Mouse (Mus musculus): ENCODE measurements at regions not wholly inside any gene's neighbourhood (a gene's known extent, or its start where the extent isn't known, plus 50 kb on each side); places are given as distances from the start of the nearest gene placed in this dataset.
A peak's percentile ranks its signal among the peaks of the same experiment; 100 is the strongest.

DNA sequence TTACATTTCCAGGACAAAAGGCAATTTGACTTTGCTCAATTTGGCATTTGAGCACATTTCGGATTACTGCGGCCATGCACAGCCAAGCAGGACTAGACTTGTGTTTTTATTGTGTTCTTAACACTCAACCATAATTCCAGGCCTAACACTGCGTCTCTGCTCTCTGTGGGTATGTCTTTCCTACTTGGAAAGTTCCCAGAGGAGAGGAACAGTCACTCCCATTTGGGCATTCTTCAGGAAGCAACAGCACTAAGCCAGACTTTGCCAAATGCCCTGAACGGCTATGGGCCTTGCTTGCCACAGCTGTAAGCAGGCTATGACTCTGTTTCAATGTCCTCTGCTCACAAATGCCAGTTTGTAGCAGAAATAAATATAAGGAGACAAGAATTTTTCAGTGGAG is 56.5 kb upstream of the Pdk3 start:
- H3K27ac ChIP-seq = no peak overlapping the region
- no peaks in the 10 kb centered on the region for H3K27me3 ChIP-seq (ENCODE audit: insufficient read depth, low read length)
- H3K4me1 ChIP-seq (replicated peaks; ENCODE audit: insufficient read depth, low read length) = no peaks in the 10 kb centered on the region
- ATAC-seq (replicated peaks; ENCODE audit: low FRiP score, low read depth) (no peak), DNase-seq (ENCODE audit: low spot score) (no peak)
- WGBS = 64% methylated on average over 4 of the region's 4 CpGs
- H3K9ac ChIP-seq (ENCODE audit: low read depth, low read length) = no peak overlapping the region
- H3K4me3 ChIP-seq (replicated peaks; ENCODE audit: low read depth, low read length) = no peak overlapping the region
- no peak for TF ChIP-seq CTCF (IDR thresholded peaks at IDR 0.05; ENCODE audit: low read depth)
- H3K36me3 ChIP-seq (ENCODE audit: insufficient read depth, low read length) = no peaks in the 10 kb centered on the region
- no peak overlapping the region for H3K4me2 ChIP-seq (ENCODE audit: low read length)
- no peaks in the 10 kb centered on the region for H3K9me3 ChIP-seq (replicated peaks; ENCODE audit: low read length)

DNA sequence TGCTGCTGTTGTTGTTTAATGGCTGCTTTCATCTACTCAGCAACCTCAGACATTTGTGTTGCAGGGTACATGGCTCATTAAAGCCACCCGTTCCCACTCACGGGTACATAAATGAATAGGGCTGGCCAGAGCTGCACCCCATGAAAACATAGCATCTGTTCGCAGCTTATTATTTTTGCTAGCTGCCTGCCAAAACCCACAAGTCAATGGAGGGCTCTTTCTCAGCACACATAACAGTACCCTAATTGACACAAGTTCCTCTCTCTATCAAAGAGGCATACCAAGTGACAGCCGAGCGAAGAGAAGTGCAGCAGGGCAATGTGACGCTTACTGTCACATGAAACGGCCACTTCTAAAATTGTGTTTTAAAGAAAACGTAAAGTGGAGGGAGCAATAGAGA is 57.0 kb upstream of the Pdk3 start:
- Histone ChIP-seq H3K9me3 (replicated peaks; ENCODE audit: low read length) (no peaks in the 10 kb centered on the region), H3K4me2 (ENCODE audit: low read length) (peak overlapping the region; percentile 42), H3K27me3 (ENCODE audit: insufficient read depth, low read length) (no peaks in the 10 kb centered on the region), H3K4me1 (replicated peaks; ENCODE audit: insufficient read depth, low read length) (no peaks in the 10 kb centered on the region), H3K27ac (no peak overlapping the region), H3K36me3 (ENCODE audit: insufficient read depth, low read length) (no peaks in the 10 kb centered on the region), H3K9ac (ENCODE audit: low read depth, low read length) (no peak overlapping the region), H3K4me3 (replicated peaks; ENCODE audit: low read depth, low read length) (peak overlapping the region; percentile 24)
- TF ChIP-seq CTCF (IDR thresholded peaks at IDR 0.05; ENCODE audit: low read depth) = no peak
- WGBS = 65% methylated on average over 8 of the region's 8 CpGs
- DNase-seq (ENCODE audit: low spot score) (no peak), ATAC-seq (replicated peaks; ENCODE audit: low FRiP score, low read depth) (no peak)

DNA sequence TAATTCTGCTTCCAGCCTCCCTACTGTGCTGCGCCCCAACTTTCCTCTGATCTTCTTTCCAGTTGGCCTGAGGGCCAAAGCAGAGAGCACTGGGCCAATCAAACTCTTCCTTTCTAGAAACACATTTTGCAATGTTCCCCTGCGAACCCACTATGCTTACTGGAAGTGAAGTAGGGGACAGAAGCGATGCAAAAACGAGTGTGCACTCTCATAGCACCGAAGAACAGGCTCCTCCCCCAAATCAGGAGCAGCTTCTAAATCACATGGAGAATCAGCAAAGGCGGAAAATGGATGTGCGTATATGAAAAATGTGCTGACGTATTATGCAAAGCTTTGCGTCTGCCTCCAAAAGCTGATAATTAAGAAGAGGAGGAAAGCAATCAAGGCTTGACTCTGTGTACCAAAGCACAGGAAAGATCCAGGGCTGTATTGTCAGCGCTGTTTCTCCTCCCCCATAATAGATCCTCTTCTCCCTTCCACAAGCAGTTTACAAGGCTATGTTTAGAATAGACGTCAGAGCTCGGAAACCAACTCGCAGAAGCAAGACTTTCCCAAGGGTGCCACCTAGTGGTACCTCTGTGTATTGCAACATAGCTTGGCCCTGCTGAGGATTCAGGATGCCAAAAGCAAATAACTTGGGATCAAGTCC is 57.5 kb upstream of the Pdk3 start:
- Histone ChIP-seq H3K9me3 (replicated peaks; ENCODE audit: low read length) (no peaks in the 10 kb centered on the region), H3K36me3 (ENCODE audit: insufficient read depth, low read length) (no peaks in the 10 kb centered on the region), H3K4me3 (replicated peaks; ENCODE audit: low read depth, low read length) (peak overlapping the region; percentile 24), H3K9ac (ENCODE audit: low read depth, low read length) (no peak overlapping the region), H3K4me1 (replicated peaks; ENCODE audit: insufficient read depth, low read length) (no peaks in the 10 kb centered on the region), H3K27me3 (ENCODE audit: insufficient read depth, low read length) (no peaks in the 10 kb centered on the region), H3K27ac (no peak overlapping the region), H3K4me2 (ENCODE audit: low read length) (peak overlapping the region; percentile 42)
- ATAC-seq (replicated peaks; ENCODE audit: low FRiP score, low read depth) (peak; percentile 69), DNase-seq (ENCODE audit: low spot score) (peak; percentile 86)
- 32% methylated on average over 13 of the region's 13 CpGs for WGBS
- TF ChIP-seq CTCF (IDR thresholded peaks at IDR 0.05; ENCODE audit: low read depth) = peak; percentile 93

DNA sequence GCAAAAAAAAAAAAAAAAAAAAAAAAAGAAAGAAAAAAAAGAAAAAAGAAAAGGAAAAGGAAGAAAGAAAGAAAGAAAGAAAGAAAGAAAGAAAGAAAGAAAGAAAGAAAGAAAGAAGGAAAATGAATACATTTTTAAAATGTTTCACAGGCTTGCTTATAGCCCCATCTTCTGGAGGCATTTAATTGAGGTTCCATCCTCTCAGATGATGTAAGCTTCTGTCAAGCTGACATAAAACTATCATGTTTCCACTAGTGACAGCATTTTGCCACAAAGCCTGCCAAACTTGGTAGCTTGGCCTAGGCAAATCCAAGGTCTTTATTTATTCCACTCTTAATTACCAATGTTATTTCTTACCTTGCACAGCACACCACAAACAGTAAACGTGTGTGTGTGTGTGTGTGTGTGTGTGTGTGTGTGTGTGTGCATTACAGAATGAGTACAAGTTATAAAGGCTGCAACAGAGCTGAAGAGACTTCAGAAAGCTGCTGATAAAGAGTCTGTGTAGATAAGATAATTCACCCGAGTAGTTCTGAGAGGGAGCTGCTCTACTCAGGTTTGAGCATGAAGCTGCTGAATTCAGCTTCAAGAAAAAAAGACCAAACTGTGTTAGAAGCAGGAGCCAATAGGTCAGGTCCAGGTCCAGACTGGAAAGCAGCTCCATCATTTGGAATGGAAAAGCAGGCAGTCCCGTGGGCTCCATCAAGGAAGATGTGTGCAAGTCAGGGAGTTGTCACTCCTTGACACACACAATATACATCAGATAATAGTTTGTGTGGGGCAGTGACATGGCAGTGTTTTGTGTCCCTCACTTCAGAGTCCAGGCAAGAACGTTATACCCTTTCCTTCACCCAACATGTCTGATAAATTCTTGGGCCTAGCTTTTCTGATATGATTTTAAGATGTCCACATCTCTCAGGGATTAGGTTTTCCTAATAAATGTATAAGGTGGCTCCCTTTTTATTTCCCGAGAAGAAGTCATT is 65.1 kb upstream of the Pdk3 start:
- TF ChIP-seq CTCF (IDR thresholded peaks at IDR 0.05; ENCODE audit: low read depth) = no peak
- Histone ChIP-seq H3K27ac (no peak overlapping the region), H3K4me1 (replicated peaks; ENCODE audit: insufficient read depth, low read length) (no peaks in the 10 kb centered on the region), H3K27me3 (ENCODE audit: insufficient read depth, low read length) (no peaks in the 10 kb centered on the region), H3K4me2 (ENCODE audit: low read length) (no peak overlapping the region), H3K4me3 (replicated peaks; ENCODE audit: low read depth, low read length) (no peak overlapping the region), H3K9me3 (replicated peaks; ENCODE audit: low read length) (no peaks in the 10 kb centered on the region), H3K36me3 (ENCODE audit: insufficient read depth, low read length) (no peaks in the 10 kb centered on the region), H3K9ac (ENCODE audit: low read depth, low read length) (no peak overlapping the region)
- ATAC-seq (replicated peaks; ENCODE audit: low FRiP score, low read depth) (no peak), DNase-seq (ENCODE audit: low spot score) (no peak)
- WGBS = 69% methylated on average over 5 of the region's 5 CpGs

DNA sequence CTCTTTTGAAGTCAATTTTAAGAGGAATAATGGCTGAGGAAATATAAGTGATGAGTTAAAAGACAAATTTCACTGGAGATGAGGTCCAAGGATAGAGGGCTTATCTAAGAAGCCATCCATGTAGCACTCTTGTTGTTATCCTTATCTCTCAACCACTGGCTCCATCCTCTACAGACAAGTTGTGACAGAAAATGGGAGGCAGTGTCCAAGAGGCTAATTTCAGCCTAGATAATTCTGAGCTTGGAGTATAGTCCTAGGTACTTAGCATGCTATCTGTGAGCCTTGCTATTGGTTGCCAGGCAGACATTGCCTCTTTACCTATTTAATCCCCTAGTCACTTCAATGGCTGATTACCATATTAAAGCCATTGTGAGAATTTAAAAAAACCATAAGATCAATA is 65.2 kb upstream of the AU015836 start:
- no peaks in the 10 kb centered on the region for H3K36me3 ChIP-seq (ENCODE audit: insufficient read depth, low read length)
- no peaks in the 10 kb centered on the region for H3K4me1 ChIP-seq (replicated peaks; ENCODE audit: insufficient read depth, low read length)
- no peak for DNase-seq (ENCODE audit: low spot score)
- H3K27ac ChIP-seq = no peak overlapping the region
- TF ChIP-seq CTCF (IDR thresholded peaks at IDR 0.05; ENCODE audit: low read depth) = no peak
- H3K4me3 ChIP-seq (replicated peaks; ENCODE audit: low read depth, low read length) = no peak overlapping the region
- no peak overlapping the region for H3K4me2 ChIP-seq (ENCODE audit: low read length)
- no peaks in the 10 kb centered on the region for H3K27me3 ChIP-seq (ENCODE audit: insufficient read depth, low read length)
- H3K9me3 ChIP-seq (replicated peaks; ENCODE audit: low read length) = no peaks in the 10 kb centered on the region
- no peak overlapping the region for H3K9ac ChIP-seq (ENCODE audit: low read depth, low read length)
- ATAC-seq (replicated peaks; ENCODE audit: low FRiP score, low read depth) = no peak

DNA sequence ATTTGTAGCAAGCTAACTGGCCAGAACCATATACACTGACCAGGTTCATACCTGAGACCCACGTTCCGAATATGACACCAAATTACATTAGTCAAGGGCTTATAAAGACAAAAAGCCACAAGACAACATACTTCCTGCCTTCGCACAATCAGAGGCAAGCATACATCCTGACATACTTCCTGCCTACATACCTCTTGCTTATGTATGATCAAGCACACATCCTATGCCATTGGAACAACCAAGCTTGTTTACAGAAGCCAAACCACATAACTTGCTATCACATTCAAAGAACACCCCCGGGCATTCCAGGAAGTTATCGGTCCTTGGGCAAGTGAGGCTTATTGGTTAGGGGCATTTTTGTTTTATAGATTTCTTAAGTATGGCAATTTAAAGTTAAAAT is 62.9 kb upstream of the AU015836 start:
- 85% methylated on average over 5 of the region's 5 CpGs for WGBS
- H3K27ac ChIP-seq = no peak overlapping the region
- DNase-seq (ENCODE audit: low spot score) = no peak
- no peak for ATAC-seq (replicated peaks; ENCODE audit: low FRiP score, low read depth)
- H3K27me3 ChIP-seq (ENCODE audit: insufficient read depth, low read length) = no peaks in the 10 kb centered on the region
- H3K9ac ChIP-seq (ENCODE audit: low read depth, low read length) = no peak overlapping the region
- no peak overlapping the region for H3K4me3 ChIP-seq (replicated peaks; ENCODE audit: low read depth, low read length)
- H3K4me1 ChIP-seq (replicated peaks; ENCODE audit: insufficient read depth, low read length) = no peaks in the 10 kb centered on the region
- no peak overlapping the region for H3K4me2 ChIP-seq (ENCODE audit: low read length)
- H3K36me3 ChIP-seq (ENCODE audit: insufficient read depth, low read length) = no peaks in the 10 kb centered on the region
- no peaks in the 10 kb centered on the region for H3K9me3 ChIP-seq (replicated peaks; ENCODE audit: low read length)
- TF ChIP-seq CTCF (IDR thresholded peaks at IDR 0.05; ENCODE audit: low read depth) = no peak

Data from kidney, postnatal 0 days (tissue).